Mouse (Mus musculus) forebrain, embryonic 14.5 days (tissue): ENCODE measurements around the gene Ryr2. TPM values are rescaled to one million over a fixed set of nuclear protein-coding genes. Genes with fewer than 3 reads are reported as not detected.
"Not testable (repeated sequence)": the region's sequence is repeated elsewhere in the genome, so short reads cannot be mapped to it uniquely, and the experiment has no call there.

Experiments
- ATAC-seq: fragments of 200-750 bp; cut with Nextera tagmentation; 2 replicates; pipeline ENCODE4 v1.8.0; 2017; ENCODE audit warnings: mild to moderate bottlenecking, moderate library complexity
- DNase-seq: peaks from one replicate; pipeline ENCODE4 v3.0.0-alpha.2; 2015; ENCODE audit warnings: low spot score
- H3K27ac ChIP-seq: fragments of 300-500 bp; sonication (generic); 2 replicates; pipeline ENCODE4 v1.5.1; 2014; ENCODE audit warnings: low read depth, mild to moderate bottlenecking, control low read depth, low read length, moderate library complexity
- H3K27me3 ChIP-seq: fragments of 300-500 bp; sonication (generic); replicated peaks from 2 replicates; pipeline ENCODE4 v1.6.1; 2014; ENCODE audit warnings: low read length, control low read depth, mixed read lengths; ENCODE audit not compliant: control insufficient read depth, insufficient read depth
- H3K36me3 ChIP-seq: fragments of 300-500 bp; sonication (generic); 2 replicates; pipeline ENCODE4 v1.6.1; 2014; ENCODE audit warnings: low read length, control low read depth; ENCODE audit not compliant: control insufficient read depth, insufficient read depth
- H3K4me1 ChIP-seq: fragments of 300-500 bp; sonication (generic); 2 replicates; pipeline ENCODE4 v1.6.1; 2014; ENCODE audit warnings: antibody characterized with exemption, low read length, control low read depth; ENCODE audit not compliant: control insufficient read depth, insufficient read depth
- H3K4me2 ChIP-seq: fragments of 300-500 bp; sonication (generic); 2 replicates; pipeline ENCODE4 v1.6.1; 2014; ENCODE audit warnings: mild to moderate bottlenecking, control low read depth, low read length
- H3K4me3 ChIP-seq: fragments of 300-500 bp; sonication (generic); 2 replicates; pipeline ENCODE4 v1.5.1; 2014; ENCODE audit warnings: low read depth, low read length, control low read depth
- H3K9ac ChIP-seq: fragments of 300-500 bp; sonication (generic); 2 replicates; pipeline ENCODE4 v1.6.1; 2014; ENCODE audit warnings: mild to moderate bottlenecking, low read length, control low read depth, moderate library complexity
- H3K9me3 ChIP-seq: fragments of 300-500 bp; sonication (generic); replicated peaks from 2 replicates; pipeline ENCODE4 v1.6.1; 2016; ENCODE audit warnings: low read length, control low read depth, mixed read lengths; ENCODE audit not compliant: control insufficient read depth
- WGBS: fragments of 180-500 bp; shearing (Covaris S2); extraction: QIAGEN DNeasy Blood & Tissue Kit; methylation state at CpG from one replicate; pipeline ENCODE4 v1.1.7; 2014; 5-methylcytosine and 5-hydroxymethylcytosine counted together
- polyA plus RNA-seq: library from polyadenylated mRNA; unstranded; fragments of >200 nt; fragmentation: Nextera tagmentation; extraction: Ambion mirVana; gene quantifications from 2 replicates; pipeline ENCODE4 v1.2.1, GENCODE M21; 2014

Gene Ryr2
- polyA plus RNA-seq, 1 experiment from 2014 or later, result 0.76 TPM

- H3K36me3 ChIP-seq, result no peaks in the 10 kb centered on the region
- DNase-seq (no peak), ATAC-seq (no peak)
- no peak overlapping the region for H3K27ac ChIP-seq
- H3K4me1 ChIP-seq, result no peaks in the 10 kb centered on the region
- WGBS, result 88% methylated on average over 1 of the region's 1 CpGs
- H3K9me3 ChIP-seq, result no peaks in the 10 kb centered on the region
- no peak overlapping the region for H3K9ac ChIP-seq
- no peak overlapping the region for H3K4me3 ChIP-seq
- H3K4me2 ChIP-seq, result no peak overlapping the region
- no peaks in the 10 kb centered on the region for H3K27me3 ChIP-seq
Measured at GRCm38 (mm10) chr13:11843889-11844288, 262.9 kb downstream of the Ryr2 start.

DNA sequence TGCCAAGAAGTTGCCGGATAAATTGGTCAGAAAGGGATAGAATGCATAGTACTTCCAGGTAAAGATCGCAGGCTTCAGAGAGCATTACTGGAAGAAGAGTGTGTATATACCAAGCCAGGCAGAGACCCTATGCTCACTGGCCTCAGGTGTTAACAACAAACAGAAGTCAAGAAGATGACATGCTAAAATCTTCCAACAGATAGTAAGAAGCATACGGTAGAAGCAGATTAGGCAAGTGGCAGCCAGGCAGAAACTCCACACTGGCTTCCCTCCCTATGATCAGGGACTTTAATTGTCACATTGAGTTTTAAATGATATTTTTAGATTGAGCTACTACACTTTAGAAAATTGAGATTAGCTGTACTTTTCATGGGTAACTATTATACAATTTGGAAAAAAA is 268.9 kb downstream of the Ryr2 start:
- 92% methylated on average over 3 of the region's 3 CpGs for WGBS
- Histone ChIP-seq H3K4me3 (no peak overlapping the region), H3K27ac (no peak overlapping the region), H3K4me1 (no peaks in the 10 kb centered on the region), H3K9ac (no peak overlapping the region), H3K4me2 (no peak overlapping the region), H3K9me3 (no peaks in the 10 kb centered on the region), H3K27me3 (no peaks in the 10 kb centered on the region), H3K36me3 (no peaks in the 10 kb centered on the region)
- DNase-seq (no peak), ATAC-seq (no peak)

DNA sequence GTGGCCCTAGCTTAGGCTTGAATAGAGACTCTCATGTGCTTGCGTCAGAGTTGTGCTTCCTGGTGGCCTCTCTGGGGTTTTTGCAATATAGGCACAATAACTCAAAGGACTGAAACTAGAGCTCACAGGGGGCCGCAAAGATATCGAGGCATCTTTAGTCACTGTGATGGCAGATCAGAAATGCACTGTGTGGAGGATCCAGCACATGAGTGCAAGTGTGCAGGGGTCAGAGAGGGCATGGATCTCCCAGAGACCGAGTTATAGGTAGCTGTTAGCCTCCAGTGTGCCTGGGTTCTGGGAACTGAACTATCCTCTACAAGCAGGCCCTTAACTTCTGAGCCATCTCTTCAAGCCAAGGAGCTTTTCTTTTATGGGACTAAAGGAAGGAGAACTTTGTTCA is 269.6 kb downstream of the Ryr2 start:
- Histone ChIP-seq H3K27ac (no peak overlapping the region), H3K36me3 (no peaks in the 10 kb centered on the region), H3K4me2 (no peak overlapping the region), H3K9me3 (no peaks in the 10 kb centered on the region), H3K4me1 (no peaks in the 10 kb centered on the region), H3K9ac (no peak overlapping the region), H3K27me3 (no peaks in the 10 kb centered on the region), H3K4me3 (no peak overlapping the region)
- DNase-seq (no peak), ATAC-seq (no peak)
- WGBS, result 85% methylated on average over 4 of the region's 4 CpGs

DNA sequence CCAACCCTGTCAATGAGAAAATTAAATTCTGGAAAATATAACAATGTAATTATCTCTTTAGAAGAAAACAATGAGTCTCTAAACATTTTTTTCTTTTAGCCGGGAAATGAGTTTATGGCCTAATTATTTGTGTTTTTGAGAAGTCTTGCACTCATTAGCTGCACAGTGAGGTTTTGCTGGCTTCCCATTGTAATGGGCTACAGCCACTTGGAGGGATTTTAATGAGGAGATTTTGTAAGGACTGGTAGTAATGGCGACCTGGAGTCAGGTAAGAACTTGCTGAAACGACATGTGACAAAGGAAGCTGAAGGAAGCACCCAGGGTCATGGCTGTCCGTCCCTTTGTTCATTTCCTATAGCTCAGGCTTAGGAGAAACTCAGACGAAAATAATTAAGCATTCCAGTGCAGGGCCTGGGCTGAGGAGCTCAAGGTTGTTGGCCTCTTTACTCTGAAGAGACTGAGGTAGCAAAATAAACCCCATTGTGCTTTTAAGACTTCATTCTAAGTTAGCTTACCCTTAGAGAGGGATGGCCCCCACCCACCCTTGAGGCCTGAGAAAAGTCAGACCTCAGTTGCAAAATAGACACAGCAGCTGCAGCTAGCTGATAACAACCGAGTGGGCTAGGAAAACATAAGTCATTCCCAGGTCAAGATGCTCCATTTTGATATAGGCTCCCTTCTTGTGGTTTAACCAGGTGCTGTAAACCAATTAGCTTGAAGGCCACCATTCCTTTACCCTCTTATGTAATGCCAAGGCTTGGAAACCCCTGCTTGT is 270.3 kb downstream of the Ryr2 start:
- WGBS, result 24% methylated on average over 6 of the region's 6 CpGs
- ATAC-seq, result no peak

GRCm38 (mm10) chr13:11831210-11831609 is 275.5 kb downstream of the Ryr2 start:
- H3K9ac ChIP-seq, result no peak overlapping the region

More for the DNA sequence above, 270.3 kb downstream of the Ryr2 start:
- H3K27ac ChIP-seq, result no peak overlapping the region
- no peaks in the 10 kb centered on the region for H3K4me1 ChIP-seq
- H3K9ac ChIP-seq, result no peak overlapping the region
- no peaks in the 10 kb centered on the region for H3K9me3 ChIP-seq
- H3K36me3 ChIP-seq, result no peaks in the 10 kb centered on the region
- no peak overlapping the region for H3K4me2 ChIP-seq
- DNase-seq, result no peak
- no peak overlapping the region for H3K4me3 ChIP-seq
- H3K27me3 ChIP-seq, result no peaks in the 10 kb centered on the region

DNA sequence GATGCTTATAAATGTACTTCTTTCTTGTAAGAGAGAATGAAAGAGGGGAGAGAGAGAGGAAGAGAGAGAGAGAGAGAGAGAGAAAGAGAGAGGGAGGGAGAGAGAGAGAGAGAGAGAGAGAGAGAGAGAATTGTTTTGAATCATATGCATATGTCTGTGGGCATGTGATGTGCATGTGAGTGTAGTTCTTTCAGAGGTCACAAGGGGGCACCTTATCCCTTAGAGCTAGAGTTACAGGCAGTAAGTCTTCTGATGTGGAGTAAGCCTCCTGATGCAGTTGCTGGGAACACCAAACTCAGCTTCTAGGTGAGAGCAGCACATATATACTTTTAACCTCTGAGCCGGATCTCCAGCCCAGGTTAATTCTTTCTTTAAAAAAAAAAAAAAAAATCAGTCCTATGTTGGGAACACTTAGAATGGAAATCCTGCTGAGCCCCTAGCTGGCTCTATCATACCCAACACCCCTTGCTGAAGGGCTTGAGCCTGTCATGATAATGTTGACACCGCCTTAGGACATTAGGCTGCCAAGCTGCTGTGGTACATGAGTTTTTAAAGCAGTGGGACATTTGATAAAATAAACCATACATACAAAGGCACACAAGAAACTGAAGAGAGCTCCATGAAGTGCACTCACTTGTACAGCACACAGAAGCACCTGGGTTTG is 281.1 kb downstream of the Ryr2 start:
- no peak for DNase-seq

More at GRCm38 (mm10) chr13:11831210-11831609, 275.5 kb downstream of the Ryr2 start:
- Histone ChIP-seq H3K4me1 (no peaks in the 10 kb centered on the region), H3K4me3 (no peak overlapping the region), H3K9me3 (no peaks in the 10 kb centered on the region), H3K27me3 (no peaks in the 10 kb centered on the region), H3K4me2 (no peak overlapping the region), H3K36me3 (no peaks in the 10 kb centered on the region), H3K27ac (no peak overlapping the region)
- WGBS, result 91% methylated on average over 4 of the region's 4 CpGs
- ATAC-seq (no peak), DNase-seq (no peak)

DNA sequence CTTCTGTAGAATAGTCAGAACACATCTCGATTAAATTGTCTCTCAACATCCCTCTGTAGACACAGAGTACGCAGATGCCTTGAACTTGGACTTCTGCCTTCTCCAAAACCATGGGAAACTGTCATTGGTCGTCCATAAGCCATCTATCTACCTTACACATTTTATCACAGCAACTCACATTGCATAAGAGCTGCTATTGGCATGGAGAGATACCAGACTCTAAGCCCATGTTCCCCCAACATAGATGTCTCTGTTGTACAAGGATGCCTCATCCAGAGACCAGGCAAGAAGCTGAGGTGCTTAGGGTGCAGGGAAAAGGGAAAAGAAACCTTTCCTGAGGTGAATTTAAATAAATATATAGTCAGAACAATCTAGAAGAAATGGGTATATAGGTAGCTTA is 288.0 kb downstream of the Ryr2 start:
- H3K9me3 ChIP-seq, result no peaks in the 10 kb centered on the region
- no peaks in the 10 kb centered on the region for H3K4me1 ChIP-seq
- no peaks in the 10 kb centered on the region for H3K36me3 ChIP-seq
- H3K9ac ChIP-seq, result no peak overlapping the region
- no peak overlapping the region for H3K4me2 ChIP-seq
- DNase-seq (no peak), ATAC-seq (no peak)
- WGBS, result 79% methylated on average over 3 of the region's 3 CpGs
- no peaks in the 10 kb centered on the region for H3K27me3 ChIP-seq
- H3K4me3 ChIP-seq, result no peak overlapping the region
- H3K27ac ChIP-seq, result no peak overlapping the region

More for the DNA sequence above, 281.1 kb downstream of the Ryr2 start:
- Histone ChIP-seq H3K9ac (no peak overlapping the region), H3K4me3 (no peak overlapping the region), H3K27ac (no peak overlapping the region), H3K4me1 (no peaks in the 10 kb centered on the region), H3K4me2 (no peak overlapping the region), H3K36me3 (no peaks in the 10 kb centered on the region), H3K27me3 (no peaks in the 10 kb centered on the region), H3K9me3 (no peaks in the 10 kb centered on the region)
- ATAC-seq, result no peak
- 90% methylated on average over 2 of the region's 2 CpGs for WGBS

DNA sequence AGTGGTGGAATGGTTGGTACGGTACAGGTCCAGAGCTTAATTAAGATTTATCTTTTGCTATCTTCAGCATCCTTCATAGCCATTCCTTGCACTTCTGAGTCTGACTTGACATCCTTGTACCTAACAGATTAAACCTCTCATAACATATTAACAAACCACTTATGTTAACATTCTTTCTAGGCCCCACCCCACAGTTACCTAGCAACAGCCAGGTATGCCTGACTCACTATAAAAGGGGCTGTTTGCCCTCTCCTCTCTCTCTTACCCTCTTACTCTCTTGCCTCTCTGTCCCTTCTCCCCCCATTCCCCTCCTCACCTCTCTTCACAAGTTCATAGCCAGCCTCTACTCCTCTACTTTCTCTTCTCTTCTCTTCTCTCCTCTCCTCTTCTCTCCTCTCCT is 297.4 kb downstream of the Ryr2 start:
- 87% methylated on average over 1 of the region's 1 CpGs for WGBS
- H3K4me1 ChIP-seq, H3K4me3 ChIP-seq, H3K9me3 ChIP-seq, DNase-seq, H3K4me2 ChIP-seq, H3K36me3 ChIP-seq, H3K27me3 ChIP-seq, H3K9ac ChIP-seq, H3K27ac ChIP-seq, ATAC-seq: not testable (repeated sequence)

DNA sequence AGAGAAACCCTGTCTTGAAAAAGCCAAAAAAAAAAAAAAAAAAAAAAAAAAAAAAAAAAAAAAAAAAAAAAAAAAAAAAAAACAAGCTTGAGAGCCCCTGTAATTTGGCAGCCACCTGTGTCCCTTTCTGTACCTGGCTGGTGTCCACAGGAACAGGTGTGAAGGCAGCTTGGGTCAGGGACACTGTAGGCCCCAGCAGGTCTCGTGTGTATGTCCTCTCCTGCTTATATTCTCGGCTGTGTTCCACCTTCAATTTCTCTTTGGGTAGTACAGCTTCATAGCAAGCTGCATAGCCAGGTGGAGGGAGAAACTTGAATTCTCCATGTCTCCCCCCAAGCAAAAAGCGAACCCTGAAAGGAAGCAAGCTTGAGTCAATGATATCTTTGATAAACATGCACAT is 314.2 kb downstream of the Ryr2 start:
- DNase-seq, result no peak
- Histone ChIP-seq H3K36me3 (no peaks in the 10 kb centered on the region), H3K9me3 (no peaks in the 10 kb centered on the region), H3K4me1 (no peaks in the 10 kb centered on the region), H3K4me2 (no peak overlapping the region), H3K27ac (no peak overlapping the region), H3K27me3 (no peaks in the 10 kb centered on the region), H3K9ac (no peak overlapping the region), H3K4me3 (no peak overlapping the region)
- WGBS, result 85% methylated on average over 3 of the region's 3 CpGs
- no peak for ATAC-seq
